Mouse (Mus musculus): ENCODE results near the gene Fgf8.

Gene Fgf8

GRCm38 (mm10) chr19:45748206-45748605 is 5.5 kb upstream of the Fgf8 start:
- no peak for DNase-seq

GRCm38 (mm10) chr19:45747028-45747867 is 4.5 kb upstream of the Fgf8 start:
- peak; percentile 90 for DNase-seq

DNA sequence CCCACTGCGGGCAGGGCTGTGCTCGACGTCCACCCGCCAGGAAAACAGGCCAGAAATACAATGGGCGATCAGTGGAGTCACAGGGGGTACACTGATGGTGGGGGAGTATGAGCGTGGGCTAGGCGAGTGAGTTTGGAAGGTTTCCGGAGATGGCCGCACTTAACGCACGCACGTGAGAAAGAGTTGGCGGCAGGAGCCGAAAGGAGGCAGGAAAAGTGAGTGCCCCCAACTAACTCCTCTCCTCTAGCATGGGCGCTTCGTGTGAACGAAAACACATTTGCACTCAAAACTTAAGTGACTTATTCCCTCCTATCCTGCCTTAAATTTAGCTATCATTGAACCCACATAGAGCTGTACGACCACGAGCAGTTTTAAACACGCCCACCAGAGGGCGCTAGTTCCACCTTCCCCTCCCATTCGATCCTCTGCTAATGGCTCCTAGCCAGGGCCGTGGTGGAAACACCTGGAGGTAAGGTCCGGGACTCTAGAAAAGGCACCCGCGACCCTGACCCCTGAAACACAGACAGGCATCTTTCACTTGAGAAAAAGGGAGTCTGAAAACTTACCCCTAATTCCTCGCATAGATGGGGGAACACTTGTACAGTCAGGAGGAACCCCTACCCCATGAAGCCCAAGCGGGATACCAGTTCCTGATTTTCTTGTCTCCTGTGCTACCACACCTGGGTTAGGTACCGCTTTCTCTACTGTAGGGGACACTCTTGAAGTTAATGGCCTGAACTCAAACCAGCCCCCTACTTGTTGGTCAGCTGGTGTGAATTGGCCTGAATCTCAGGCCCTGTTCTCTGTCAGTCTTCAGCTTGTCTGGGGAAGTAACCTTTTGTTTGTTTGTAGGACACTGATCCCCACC is 3.7 kb upstream of the Fgf8 start:
- peak; percentile 83 for DNase-seq

- DNase-seq = no peak
These were observed 2.8 kb upstream of the Fgf8 start for GRCm38 (mm10) chr19:45745344-45746152.

GRCm38 (mm10) chr19:45743619-45744018 is 904 bp upstream of the Fgf8 start:
- no peak for DNase-seq

GRCm38 (mm10) chr19:45742984-45743575 is 365 bp upstream of the Fgf8 start:
- no peak for DNase-seq

GRCm38 (mm10) chr19:45741431-45742217 is 1.1 kb downstream of the Fgf8 start:
- no peak for DNase-seq

- DNase-seq = no peak
These were observed 1.9 kb downstream of the Fgf8 start for GRCm38 (mm10) chr19:45740817-45741216.

DNA sequence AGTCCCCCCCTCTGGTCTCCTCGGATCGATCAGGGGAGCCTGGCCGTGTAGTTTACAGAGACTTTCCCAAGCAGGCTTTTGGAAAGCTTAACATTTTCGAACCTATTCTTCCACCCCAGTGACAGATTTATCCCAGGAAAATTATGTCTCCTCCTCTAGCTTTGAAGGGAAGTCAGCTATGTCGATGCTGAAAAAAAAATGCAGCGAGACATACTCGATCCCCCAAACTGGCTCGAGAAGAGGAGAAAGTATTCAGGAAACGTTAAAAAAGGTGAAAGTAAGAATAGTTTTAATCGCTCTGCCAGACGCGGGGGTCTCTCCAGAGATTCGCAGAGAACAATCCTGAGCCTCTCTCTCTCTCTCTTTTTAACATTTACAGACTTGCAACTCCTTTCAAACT is 2.5 kb downstream of the Fgf8 start:
- no peak for DNase-seq

DNA sequence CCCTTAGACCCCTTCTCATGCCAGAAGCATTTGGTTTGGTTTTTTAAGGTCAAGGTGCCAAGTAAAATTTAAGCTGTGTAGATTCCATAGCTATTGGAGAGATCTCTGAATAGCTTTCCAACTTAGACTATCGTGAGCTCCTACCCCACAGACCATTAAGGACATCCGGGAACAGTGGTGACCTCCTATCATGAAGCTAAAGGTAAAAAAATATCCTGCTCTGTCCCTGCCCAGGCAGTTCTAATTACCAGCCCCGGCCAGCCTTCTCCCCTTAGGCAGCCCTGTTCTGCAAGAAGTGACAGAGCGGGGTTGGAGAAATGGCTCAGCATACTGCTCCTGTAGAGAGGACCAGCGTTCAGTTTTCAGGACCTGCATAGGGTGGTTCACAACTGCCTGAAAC is 4.2 kb downstream of the Fgf8 start:
- DNase-seq = no peak

DNA sequence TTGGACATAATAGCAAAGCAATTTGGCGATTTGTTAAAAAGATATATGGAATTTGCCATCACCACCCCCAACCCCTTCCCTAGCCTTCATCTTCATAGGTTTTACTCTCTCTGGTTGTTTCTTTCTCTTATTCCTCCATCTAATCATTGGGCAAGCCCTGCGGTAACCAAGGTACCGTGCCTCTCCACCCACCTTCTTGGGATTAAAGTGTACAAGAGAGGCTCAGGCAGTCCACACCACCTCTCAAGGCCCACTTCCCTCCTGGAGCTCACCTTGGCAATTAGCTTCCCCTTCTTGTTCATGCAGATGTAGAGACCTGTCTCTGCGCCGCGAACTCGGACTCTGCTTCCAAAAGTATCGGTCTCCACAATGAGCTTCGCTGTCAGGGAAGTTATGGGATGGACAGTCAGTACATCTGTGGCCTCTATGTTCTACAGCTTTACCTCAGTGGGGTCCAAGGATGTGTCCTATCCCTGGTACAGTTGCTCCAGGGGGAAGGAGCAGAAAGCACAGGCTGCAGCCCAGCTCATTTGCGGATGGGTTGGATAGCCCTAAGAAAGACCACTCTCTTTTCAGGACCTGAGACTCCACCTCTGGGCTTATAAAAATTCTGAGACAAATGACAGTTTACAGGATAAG is 4.8 kb downstream of the Fgf8 start:
- no peak for DNase-seq

DNA sequence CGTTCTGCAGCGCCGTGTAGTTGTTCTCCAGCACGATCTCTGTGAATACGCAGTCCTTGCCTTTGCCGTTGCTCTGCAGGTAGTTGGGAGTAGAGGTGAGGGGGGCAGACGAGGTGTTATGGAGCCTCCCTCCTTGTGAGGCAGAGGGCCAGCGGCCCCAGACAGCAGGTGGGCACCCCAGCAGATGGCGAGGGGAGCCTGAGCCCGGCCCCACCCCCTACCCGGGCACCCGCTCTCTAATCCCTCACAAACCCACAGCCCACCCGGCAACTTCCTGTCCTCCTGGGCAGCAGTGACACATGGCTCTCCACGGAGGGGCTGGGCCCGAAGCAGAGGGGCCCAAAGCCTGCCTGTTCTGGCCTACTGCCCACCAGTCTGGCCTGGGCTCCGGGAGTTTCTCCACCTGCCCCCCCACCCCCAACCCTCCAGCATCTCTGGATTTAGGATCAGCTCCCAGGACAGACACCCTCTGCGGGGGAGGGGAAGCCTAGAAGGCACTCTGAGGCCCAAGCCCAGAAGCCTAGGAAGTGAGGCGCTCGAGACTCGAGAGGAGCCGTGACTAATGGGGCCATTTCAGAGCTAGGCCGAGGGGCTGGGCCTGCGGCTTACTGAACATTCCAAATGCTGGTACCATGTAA is 5.4 kb downstream of the Fgf8 start:
- DNase-seq = peak; percentile 32

DNA sequence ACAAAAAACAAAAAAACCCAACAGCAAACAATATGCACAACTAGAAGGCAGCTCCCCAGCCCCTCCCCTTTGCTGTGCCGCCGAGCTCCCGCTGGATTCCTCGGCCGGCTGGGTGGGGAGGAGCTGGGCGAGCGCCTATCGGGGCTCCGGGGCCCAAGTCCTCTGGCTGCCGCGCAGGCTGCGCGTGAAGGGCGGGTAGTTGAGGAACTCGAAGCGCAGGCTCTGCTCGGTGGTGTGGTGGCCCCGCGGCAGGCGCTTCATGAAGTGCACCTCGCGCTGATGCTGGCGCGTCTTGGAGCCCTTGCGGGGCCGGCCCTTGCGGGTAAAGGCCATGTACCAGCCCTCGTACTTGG is 5.9 kb downstream of the Fgf8 start:
- DNase-seq = peak; percentile 69

DNA sequence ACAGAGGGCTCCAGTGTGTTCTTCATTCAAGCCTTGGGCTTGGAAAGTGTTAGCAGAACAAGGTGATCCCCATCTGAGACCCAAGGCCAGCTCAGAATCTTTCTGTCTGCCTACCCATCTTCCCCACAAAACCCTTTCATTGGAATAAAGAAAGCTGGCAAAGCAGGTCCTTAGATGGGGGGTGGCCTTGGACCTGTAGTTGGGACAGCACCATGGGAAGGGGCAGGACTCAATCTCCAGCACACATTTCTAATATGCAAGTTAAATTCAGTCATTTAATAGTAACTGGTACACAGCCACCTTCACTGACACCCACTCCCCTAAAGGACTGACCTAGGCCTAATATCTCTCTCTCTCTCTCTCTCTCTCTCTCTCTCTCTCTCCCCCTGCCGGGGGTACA is 6.5 kb downstream of the Fgf8 start:
- no peak for DNase-seq

DNA sequence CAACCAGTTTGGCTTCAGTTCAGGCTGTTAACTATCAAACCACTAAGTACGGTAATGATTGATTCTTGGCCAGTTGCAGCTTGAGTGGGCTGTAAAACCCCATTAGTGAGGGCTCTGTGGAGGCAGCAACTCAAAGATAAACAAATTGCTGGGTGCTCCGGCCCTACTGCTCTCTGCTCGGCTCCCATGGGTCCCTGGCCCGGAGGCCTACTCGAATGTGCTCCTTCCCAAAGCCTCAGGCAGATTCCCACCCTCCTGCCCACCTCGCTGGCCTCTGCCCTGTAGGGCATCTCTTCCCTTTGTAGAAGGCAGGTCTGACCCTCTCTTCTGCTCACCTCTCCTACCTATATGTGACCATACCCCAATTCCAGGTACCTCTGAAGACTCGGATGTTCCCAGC is 8.0 kb downstream of the Fgf8 start:
- no peak for DNase-seq

GRCm38 (mm10) chr19:45734191-45734590 is 8.5 kb downstream of the Fgf8 start:
- no peak for DNase-seq

GRCm38 (mm10) chr19:45733564-45733963 is 9.2 kb downstream of the Fgf8 start:
- DNase-seq = peak; percentile 56

- DNase-seq = no peak
These were observed 11.1 kb downstream of the Fgf8 start for GRCm38 (mm10) chr19:45731658-45732057.

GRCm38 (mm10) chr19:45730042-45730441 is 12.7 kb downstream of the Fgf8 start:
- DNase-seq = no peak

- DNase-seq = peak; percentile 72
These were observed 15.5 kb downstream of the Fgf8 start for GRCm38 (mm10) chr19:45727231-45727630.

Data from thymus, postnatal 25 days (tissue).